Mouse (Mus musculus): ENCODE data around the gene Nmur1. TPM values are rescaled to one million over a fixed set of nuclear protein-coding genes. Genes with fewer than 3 reads are reported as not detected.

The Nmur1 gene
- total and polyA plus RNA-seq, 2 experiments from 2014 or later: 0.31 TPM; not detected in 1

DNA sequence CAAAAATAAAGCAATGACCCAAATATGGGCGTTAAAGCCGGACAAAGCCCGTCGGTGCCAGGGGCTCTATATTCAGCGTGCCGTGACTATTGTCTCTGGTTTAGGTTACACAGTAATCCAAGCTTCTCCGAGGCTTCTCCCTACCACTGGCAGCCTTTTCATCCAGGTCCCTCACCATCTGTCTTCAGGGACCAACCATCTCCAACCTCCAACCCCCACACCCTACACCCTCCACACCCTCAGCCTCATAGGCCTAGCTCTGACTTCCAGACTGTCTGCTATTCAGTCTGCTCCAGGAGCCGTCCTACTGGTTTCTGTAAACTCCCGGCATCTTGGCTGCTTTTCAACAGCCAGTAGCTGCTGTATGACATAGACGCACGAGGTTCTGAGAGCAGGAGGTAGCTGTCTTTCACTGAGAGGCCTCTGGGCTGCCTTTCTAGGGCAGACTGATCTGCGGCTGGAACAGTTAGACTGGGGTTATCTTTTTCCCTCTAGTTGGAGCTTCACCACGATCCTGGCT, 9.3 kb upstream of the Nmur1 start:
- peak; percentile 34 for ATAC-seq (ENCODE audit: insufficient read depth, low read depth)
- DNase-seq (ENCODE audit: low spot score): peak; percentile 90
- peaks cover 44% of the 10 kb centered on the region for H3K4me1 ChIP-seq (ENCODE audit: control insufficient read depth, insufficient read depth)
- 7% methylated on average over 13 of the region's 13 CpGs for WGBS
- no peaks in the 10 kb centered on the region for H3K36me3 ChIP-seq (replicated peaks; ENCODE audit: control insufficient read depth, insufficient read depth, low read length)
- H3K27ac ChIP-seq (ENCODE audit: low read depth): peak overlapping the region; percentile 99
- no peak overlapping the region for H3K4me3 ChIP-seq (ENCODE audit: low read depth, low read length)
- H3K27me3 ChIP-seq (ENCODE audit: control insufficient read depth, insufficient read depth, low read length): no peaks in the 10 kb centered on the region
- peak overlapping the region; percentile 73 for H3K4me2 ChIP-seq (ENCODE audit: low read depth, low read length)
- H3K9me3 ChIP-seq (replicated peaks; ENCODE audit: control insufficient read depth, low read length): no peaks in the 10 kb centered on the region
- TF ChIP-seq EP300 (IDR thresholded peaks at IDR 0.05; ENCODE audit: low read depth) (peak; percentile 37; the same call in 1 of the 2 replicates), CTCF (IDR thresholded peaks at IDR 0.05; ENCODE audit: low read depth) (no peak)
- peak overlapping the region; percentile 75 for H3K9ac ChIP-seq (replicated peaks; ENCODE audit: low read depth, low read length)

DNA sequence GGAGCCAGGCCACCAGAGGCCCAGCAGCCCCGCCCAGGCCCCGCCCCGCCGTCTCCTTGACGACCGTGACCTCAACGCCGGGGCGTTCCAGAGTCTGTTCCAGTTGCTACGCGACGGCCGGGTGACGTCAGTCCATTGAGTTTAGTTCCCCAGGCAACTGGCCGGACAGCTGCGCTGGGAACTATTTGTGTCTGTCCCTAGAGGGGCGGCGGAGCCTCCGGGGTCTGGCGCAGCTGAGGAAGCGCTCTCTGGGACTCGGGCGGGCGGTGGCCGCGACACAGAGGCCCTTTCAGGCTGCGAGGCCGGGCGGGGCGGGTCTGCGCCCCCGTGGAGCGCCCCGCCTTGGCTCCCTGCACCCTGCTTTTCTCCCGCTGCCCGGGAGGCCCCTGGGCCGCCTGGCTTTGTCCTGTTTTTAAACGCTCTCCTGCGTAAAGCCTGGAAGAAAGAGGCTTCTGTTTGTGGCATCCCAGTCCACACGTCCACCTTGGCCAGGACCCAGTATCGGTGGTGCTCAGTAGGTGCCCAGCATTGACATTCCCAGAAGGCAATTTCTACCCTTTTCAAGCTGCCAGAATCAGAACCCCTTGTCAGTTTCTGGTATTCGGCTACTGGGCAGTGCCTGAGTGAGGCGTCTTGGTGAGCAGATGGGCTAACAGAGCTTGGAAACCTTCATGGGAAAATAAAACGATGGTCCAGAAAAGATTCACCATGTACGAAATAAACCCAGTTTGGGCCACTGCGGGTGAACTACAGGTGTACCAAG, 8.6 kb upstream of the Nmur1 start:
- Histone ChIP-seq H3K27ac (ENCODE audit: low read depth) (peak overlapping the region; percentile 99), H3K27me3 (ENCODE audit: control insufficient read depth, insufficient read depth, low read length) (no peaks in the 10 kb centered on the region), H3K9me3 (replicated peaks; ENCODE audit: control insufficient read depth, low read length) (no peaks in the 10 kb centered on the region), H3K4me3 (ENCODE audit: low read depth, low read length) (peak overlapping the region; percentile 45), H3K9ac (replicated peaks; ENCODE audit: low read depth, low read length) (peak overlapping the region; percentile 75), H3K4me2 (ENCODE audit: low read depth, low read length) (peak overlapping the region; percentile 73), H3K4me1 (ENCODE audit: control insufficient read depth, insufficient read depth) (peaks cover 37% of the 10 kb centered on the region), H3K36me3 (replicated peaks; ENCODE audit: control insufficient read depth, insufficient read depth, low read length) (no peaks in the 10 kb centered on the region)
- DNase-seq (ENCODE audit: low spot score): peak; percentile 98
- 3% methylated on average over 44 of the region's 46 CpGs for WGBS
- TF ChIP-seq CTCF (IDR thresholded peaks at IDR 0.05; ENCODE audit: low read depth) (no peak), EP300 (IDR thresholded peaks at IDR 0.05; ENCODE audit: low read depth) (no peak; the same call in 1 of the 2 replicates)
- ATAC-seq (ENCODE audit: insufficient read depth, low read depth): peak; percentile 94

DNA sequence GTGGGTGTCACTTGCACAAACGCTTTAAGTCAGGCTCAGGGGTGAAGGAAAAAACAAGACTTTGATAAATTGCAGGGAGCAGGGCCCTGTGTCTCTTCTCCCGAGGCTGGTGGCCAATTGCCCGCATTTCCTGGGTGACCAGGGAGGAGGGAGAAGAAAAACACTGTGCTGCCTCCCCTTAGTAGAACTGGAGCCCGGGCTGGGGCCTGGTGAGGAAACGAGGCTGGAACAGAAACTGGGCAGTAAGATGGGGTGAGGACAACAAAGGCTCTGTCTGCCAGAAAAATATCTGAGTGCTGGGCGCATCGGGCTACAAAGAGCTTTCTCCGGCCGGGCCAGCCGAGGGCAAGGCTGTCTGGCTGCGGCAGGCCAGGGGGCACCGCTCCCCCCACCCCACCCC, 8.0 kb upstream of the Nmur1 start:
- WGBS: 1% methylated on average over 12 of the region's 12 CpGs
- TF ChIP-seq EP300 (IDR thresholded peaks at IDR 0.05; ENCODE audit: low read depth): no peak; the same call in 1 of the 2 replicates
- TF ChIP-seq CTCF (IDR thresholded peaks at IDR 0.05; ENCODE audit: low read depth): no peak
- DNase-seq (ENCODE audit: low spot score) (peak; percentile 79), ATAC-seq (ENCODE audit: insufficient read depth, low read depth) (peak; percentile 59)
- Histone ChIP-seq H3K9me3 (replicated peaks; ENCODE audit: control insufficient read depth, low read length) (no peaks in the 10 kb centered on the region), H3K27me3 (ENCODE audit: control insufficient read depth, insufficient read depth, low read length) (no peaks in the 10 kb centered on the region), H3K9ac (replicated peaks; ENCODE audit: low read depth, low read length) (peak overlapping the region; percentile 50), H3K4me2 (ENCODE audit: low read depth, low read length) (peak overlapping the region; percentile 73), H3K36me3 (replicated peaks; ENCODE audit: control insufficient read depth, insufficient read depth, low read length) (no peaks in the 10 kb centered on the region), H3K4me3 (ENCODE audit: low read depth, low read length) (peak overlapping the region; percentile 45), H3K4me1 (ENCODE audit: control insufficient read depth, insufficient read depth) (peaks cover 34% of the 10 kb centered on the region), H3K27ac (ENCODE audit: low read depth) (peak overlapping the region; percentile 99)

DNA sequence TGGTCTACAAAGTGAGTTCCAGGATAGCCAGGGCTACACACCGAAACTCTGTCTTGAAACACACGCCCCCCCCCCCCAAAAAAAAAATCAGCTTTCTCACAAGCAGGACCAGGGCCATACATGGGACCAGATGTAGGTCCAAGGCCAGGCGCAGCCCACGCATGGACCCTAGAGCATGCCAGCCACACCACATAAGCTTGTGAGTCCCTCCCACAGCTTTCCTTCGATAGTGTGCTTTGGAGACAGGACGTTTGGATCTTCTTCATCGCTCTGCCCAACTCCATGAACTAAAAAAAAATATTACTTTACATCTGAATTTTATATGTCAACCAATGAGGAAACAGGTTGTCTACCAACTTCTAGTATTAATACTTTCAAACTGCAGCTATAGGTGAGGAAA, 7.3 kb upstream of the Nmur1 start:
- 79% methylated on average over 7 of the region's 7 CpGs for WGBS
- Histone ChIP-seq H3K27ac (ENCODE audit: low read depth) (peak overlapping the region; percentile 99), H3K9me3 (replicated peaks; ENCODE audit: control insufficient read depth, low read length) (no peaks in the 10 kb centered on the region), H3K9ac (replicated peaks; ENCODE audit: low read depth, low read length) (no peak overlapping the region), H3K4me3 (ENCODE audit: low read depth, low read length) (no peak overlapping the region), H3K27me3 (ENCODE audit: control insufficient read depth, insufficient read depth, low read length) (no peaks in the 10 kb centered on the region), H3K36me3 (replicated peaks; ENCODE audit: control insufficient read depth, insufficient read depth, low read length) (no peaks in the 10 kb centered on the region), H3K4me1 (ENCODE audit: control insufficient read depth, insufficient read depth) (peaks cover 34% of the 10 kb centered on the region), H3K4me2 (ENCODE audit: low read depth, low read length) (no peak overlapping the region)
- no peak for TF ChIP-seq CTCF (IDR thresholded peaks at IDR 0.05; ENCODE audit: low read depth)
- no peak for TF ChIP-seq EP300 (IDR thresholded peaks at IDR 0.05; ENCODE audit: low read depth)
- DNase-seq (ENCODE audit: low spot score): no peak
- no peak for ATAC-seq (ENCODE audit: insufficient read depth, low read depth)

DNA sequence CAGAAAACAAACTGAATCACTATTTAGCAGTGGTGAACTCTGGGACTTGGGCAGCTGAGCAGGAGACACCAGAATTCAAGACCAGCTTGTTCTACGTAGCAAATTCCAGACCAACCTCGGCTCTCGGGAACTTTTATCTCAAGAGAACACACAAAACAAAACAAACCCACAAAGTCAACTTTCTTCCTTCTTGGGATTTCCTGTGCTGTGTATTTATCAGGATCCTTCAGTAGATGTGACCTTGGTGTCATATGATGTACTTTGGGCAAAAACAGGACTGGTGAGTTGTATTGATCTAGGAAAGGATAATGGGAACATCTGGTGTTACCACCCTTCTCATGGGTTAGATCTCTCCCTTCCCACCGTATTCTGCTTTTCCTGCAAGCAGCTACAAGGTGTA, 6.8 kb upstream of the Nmur1 start:
- no peak for TF ChIP-seq CTCF (IDR thresholded peaks at IDR 0.05; ENCODE audit: low read depth)
- no peak for TF ChIP-seq EP300 (IDR thresholded peaks at IDR 0.05; ENCODE audit: low read depth)
- no peak overlapping the region for H3K4me3 ChIP-seq (ENCODE audit: low read depth, low read length)
- 51% methylated on average over 4 of the region's 4 CpGs for WGBS
- no peak for DNase-seq (ENCODE audit: low spot score)
- ATAC-seq (ENCODE audit: insufficient read depth, low read depth): no peak
- no peaks in the 10 kb centered on the region for H3K27me3 ChIP-seq (ENCODE audit: control insufficient read depth, insufficient read depth, low read length)
- no peaks in the 10 kb centered on the region for H3K36me3 ChIP-seq (replicated peaks; ENCODE audit: control insufficient read depth, insufficient read depth, low read length)
- H3K9ac ChIP-seq (replicated peaks; ENCODE audit: low read depth, low read length): no peak overlapping the region
- H3K4me2 ChIP-seq (ENCODE audit: low read depth, low read length): no peak overlapping the region
- peaks cover 28% of the 10 kb centered on the region for H3K4me1 ChIP-seq (ENCODE audit: control insufficient read depth, insufficient read depth)
- no peaks in the 10 kb centered on the region for H3K9me3 ChIP-seq (replicated peaks; ENCODE audit: control insufficient read depth, low read length)
- H3K27ac ChIP-seq (ENCODE audit: low read depth): peak overlapping the region; percentile 99; the same call in 1 of the 2 replicates
